Mouse (Mus musculus): Measurements from ENCODE around the gene Cacna2d3. TPM values are rescaled to one million over a fixed set of nuclear protein-coding genes. Genes with fewer than 3 reads are reported as not detected.

Gene Cacna2d3
- polyA plus RNA-seq, 1 experiment from 2014 or later = 20.4 TPM

DNA sequence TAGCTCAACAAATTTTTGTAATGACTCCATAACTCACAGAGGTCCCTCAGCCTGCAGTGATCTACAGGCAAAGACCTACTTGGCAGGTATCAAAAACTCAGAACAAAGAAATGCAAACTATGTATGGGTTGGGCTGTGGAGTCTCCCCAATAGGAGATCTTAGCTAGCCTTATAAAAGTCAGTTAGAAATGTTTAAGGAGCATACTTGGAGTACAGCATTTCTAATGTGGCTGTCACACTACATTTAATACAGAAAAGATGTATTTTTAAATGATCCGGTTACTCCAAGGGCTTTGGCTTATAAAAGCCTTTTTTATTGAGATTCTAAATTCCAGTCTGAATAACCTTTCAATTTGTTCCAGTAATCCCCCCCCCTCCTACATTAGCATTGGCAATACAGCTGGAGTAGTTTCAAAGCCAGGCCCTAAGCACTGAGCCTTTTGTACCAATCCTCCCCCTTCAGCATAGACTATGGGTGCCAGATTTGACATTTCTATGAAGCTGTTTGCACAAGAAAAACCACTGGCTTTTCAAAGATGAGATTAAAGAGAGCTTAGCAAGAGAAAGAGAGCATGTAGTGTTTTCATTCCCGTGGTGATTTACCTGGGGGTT lies 495.8 kb downstream of the Cacna2d3 start:
- Histone ChIP-seq H3K4me1 (replicated peaks; ENCODE audit: control insufficient read depth, insufficient read depth, low read length) (no peaks in the 10 kb centered on the region), H3K27ac (ENCODE audit: low read depth, low read length) (no peak overlapping the region), H3K4me2 (replicated peaks; ENCODE audit: low read depth, low read length) (no peak overlapping the region), H3K36me3 (ENCODE audit: control insufficient read depth, insufficient read depth, low read length) (no peaks in the 10 kb centered on the region), H3K27me3 (ENCODE audit: control insufficient read depth, insufficient read depth, low read length) (no peaks in the 10 kb centered on the region), H3K4me3 (ENCODE audit: low read depth, low read length) (no peak overlapping the region), H3K9ac (ENCODE audit: low read depth, low read length) (no peak overlapping the region), H3K9me3 (ENCODE audit: control insufficient read depth, low read length) (no peaks in the 10 kb centered on the region)
- ATAC-seq (ENCODE audit: low FRiP score) (no peak), DNase-seq (ENCODE audit: low spot score) (no peak)
- 48% methylated on average over 2 of the region's 2 CpGs for WGBS

- WGBS = 79% methylated on average over 1 of the region's 1 CpGs
- Histone ChIP-seq H3K4me3 (ENCODE audit: low read depth, low read length) (no peak overlapping the region), H3K36me3 (ENCODE audit: control insufficient read depth, insufficient read depth, low read length) (no peaks in the 10 kb centered on the region), H3K27me3 (ENCODE audit: control insufficient read depth, insufficient read depth, low read length) (no peaks in the 10 kb centered on the region), H3K4me1 (replicated peaks; ENCODE audit: control insufficient read depth, insufficient read depth, low read length) (no peaks in the 10 kb centered on the region), H3K27ac (ENCODE audit: low read depth, low read length) (no peak overlapping the region), H3K4me2 (replicated peaks; ENCODE audit: low read depth, low read length) (no peak overlapping the region), H3K9ac (ENCODE audit: low read depth, low read length) (no peak overlapping the region), H3K9me3 (ENCODE audit: control insufficient read depth, low read length) (no peaks in the 10 kb centered on the region)
- no peak for DNase-seq (ENCODE audit: low spot score)
- ATAC-seq (ENCODE audit: low FRiP score) = no peak
Measured at GRCm38 (mm10) chr14:29223012-29223411, 498.7 kb downstream of the Cacna2d3 start.

GRCm38 (mm10) chr14:29222191-29222882 lies 499.3 kb downstream of the Cacna2d3 start:
- 67% methylated on average over 4 of the region's 4 CpGs for WGBS
- Histone ChIP-seq H3K4me2 (replicated peaks; ENCODE audit: low read depth, low read length) (no peak overlapping the region), H3K4me3 (ENCODE audit: low read depth, low read length) (no peak overlapping the region), H3K27me3 (ENCODE audit: control insufficient read depth, insufficient read depth, low read length) (no peaks in the 10 kb centered on the region), H3K36me3 (ENCODE audit: control insufficient read depth, insufficient read depth, low read length) (no peaks in the 10 kb centered on the region), H3K9me3 (ENCODE audit: control insufficient read depth, low read length) (no peaks in the 10 kb centered on the region), H3K27ac (ENCODE audit: low read depth, low read length) (no peak overlapping the region), H3K9ac (ENCODE audit: low read depth, low read length) (no peak overlapping the region), H3K4me1 (replicated peaks; ENCODE audit: control insufficient read depth, insufficient read depth, low read length) (no peaks in the 10 kb centered on the region)
- DNase-seq (ENCODE audit: low spot score) (no peak), ATAC-seq (ENCODE audit: low FRiP score) (no peak)

DNA sequence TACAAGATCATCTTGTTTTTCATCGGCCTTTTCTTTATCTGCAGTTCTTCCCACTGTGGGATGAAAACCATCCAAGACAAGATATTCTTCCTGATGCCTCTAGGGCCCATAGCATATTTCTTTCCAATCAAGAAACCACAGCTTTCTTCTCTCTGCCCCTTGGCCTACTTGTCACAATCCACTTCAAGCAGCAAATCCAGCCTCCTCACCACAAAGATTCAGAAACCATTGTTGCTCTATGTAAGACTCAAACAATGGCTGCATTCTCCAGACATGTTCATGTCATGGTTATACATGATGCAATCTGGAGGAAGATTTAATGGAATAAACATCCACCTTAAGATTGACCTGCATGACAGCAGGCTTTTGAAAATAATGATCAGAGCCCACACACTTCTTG lies 505.6 kb downstream of the Cacna2d3 start:
- ATAC-seq (ENCODE audit: low FRiP score) (no peak), DNase-seq (ENCODE audit: low spot score) (no peak)
- Histone ChIP-seq H3K4me1 (replicated peaks; ENCODE audit: control insufficient read depth, insufficient read depth, low read length) (no peaks in the 10 kb centered on the region), H3K4me3 (ENCODE audit: low read depth, low read length) (no peak overlapping the region), H3K9me3 (ENCODE audit: control insufficient read depth, low read length) (no peaks in the 10 kb centered on the region), H3K27me3 (ENCODE audit: control insufficient read depth, insufficient read depth, low read length) (no peaks in the 10 kb centered on the region), H3K4me2 (replicated peaks; ENCODE audit: low read depth, low read length) (no peak overlapping the region), H3K36me3 (ENCODE audit: control insufficient read depth, insufficient read depth, low read length) (no peaks in the 10 kb centered on the region), H3K27ac (ENCODE audit: low read depth, low read length) (no peak overlapping the region), H3K9ac (ENCODE audit: low read depth, low read length) (no peak overlapping the region)
- 74% methylated on average over 1 of the region's 1 CpGs for WGBS

- H3K27me3 ChIP-seq (ENCODE audit: control insufficient read depth, insufficient read depth, low read length) = no peaks in the 10 kb centered on the region
- H3K4me2 ChIP-seq (replicated peaks; ENCODE audit: low read depth, low read length) = no peak overlapping the region
- no peaks in the 10 kb centered on the region for H3K4me1 ChIP-seq (replicated peaks; ENCODE audit: control insufficient read depth, insufficient read depth, low read length)
- H3K27ac ChIP-seq (ENCODE audit: low read depth, low read length) = no peak overlapping the region
- H3K4me3 ChIP-seq (ENCODE audit: low read depth, low read length) = no peak overlapping the region
- H3K9ac ChIP-seq (ENCODE audit: low read depth, low read length) = no peak overlapping the region
- 55% methylated on average over 1 of the region's 1 CpGs for WGBS
- ATAC-seq (ENCODE audit: low FRiP score) = no peak
- no peaks in the 10 kb centered on the region for H3K9me3 ChIP-seq (ENCODE audit: control insufficient read depth, low read length)
- no peak for DNase-seq (ENCODE audit: low spot score)
- H3K36me3 ChIP-seq (ENCODE audit: control insufficient read depth, insufficient read depth, low read length) = no peaks in the 10 kb centered on the region
Measured at GRCm38 (mm10) chr14:29204967-29205268, 516.7 kb downstream of the Cacna2d3 start.

DNA sequence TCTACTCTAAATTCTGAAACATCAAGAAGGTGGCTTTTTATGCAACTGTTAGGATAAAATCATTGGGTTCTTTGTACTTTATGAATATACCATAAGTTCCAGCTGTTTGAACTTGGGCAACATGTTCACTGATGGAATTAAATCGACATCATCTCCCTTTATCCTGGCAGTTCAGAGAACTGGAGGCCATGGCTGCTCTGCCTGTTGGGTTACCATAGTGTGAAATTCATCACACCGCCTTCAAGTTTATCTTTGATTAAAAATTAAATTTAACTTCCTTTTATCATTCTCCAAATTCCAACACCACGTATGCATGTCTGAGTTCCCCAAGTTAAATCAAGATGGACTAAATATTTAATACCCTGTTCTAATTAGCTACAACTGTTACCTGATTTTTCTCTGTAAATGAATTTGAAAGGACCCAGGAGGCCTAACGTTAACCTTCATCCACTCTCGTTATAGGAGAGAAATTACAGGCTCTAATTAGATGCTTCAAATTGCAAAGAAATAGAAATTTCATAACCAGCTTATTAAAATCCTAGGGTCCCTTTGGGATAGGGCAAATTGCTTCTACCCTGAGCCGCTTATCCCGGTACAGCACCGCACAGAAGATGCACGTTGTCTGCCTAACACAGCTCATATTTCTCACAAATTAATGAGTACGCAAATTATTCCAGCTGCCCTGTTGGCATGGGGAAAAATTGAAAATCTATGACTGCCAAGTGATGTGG lies 517.3 kb downstream of the Cacna2d3 start:
- Histone ChIP-seq H3K36me3 (ENCODE audit: control insufficient read depth, insufficient read depth, low read length) (no peaks in the 10 kb centered on the region), H3K9ac (ENCODE audit: low read depth, low read length) (no peak overlapping the region), H3K27ac (ENCODE audit: low read depth, low read length) (no peak overlapping the region), H3K4me1 (replicated peaks; ENCODE audit: control insufficient read depth, insufficient read depth, low read length) (no peaks in the 10 kb centered on the region), H3K4me3 (ENCODE audit: low read depth, low read length) (no peak overlapping the region), H3K27me3 (ENCODE audit: control insufficient read depth, insufficient read depth, low read length) (no peaks in the 10 kb centered on the region), H3K4me2 (replicated peaks; ENCODE audit: low read depth, low read length) (no peak overlapping the region), H3K9me3 (ENCODE audit: control insufficient read depth, low read length) (no peaks in the 10 kb centered on the region)
- no peak for ATAC-seq (ENCODE audit: low FRiP score)
- WGBS = 79% methylated on average over 10 of the region's 10 CpGs
- DNase-seq (ENCODE audit: low spot score) = no peak

GRCm38 (mm10) chr14:29196171-29196570 lies 525.5 kb downstream of the Cacna2d3 start:
- no peak overlapping the region for H3K4me2 ChIP-seq (replicated peaks; ENCODE audit: low read depth, low read length)
- no peaks in the 10 kb centered on the region for H3K4me1 ChIP-seq (replicated peaks; ENCODE audit: control insufficient read depth, insufficient read depth, low read length)
- DNase-seq (ENCODE audit: low spot score) (no peak), ATAC-seq (ENCODE audit: low FRiP score) (no peak)
- H3K4me3 ChIP-seq (ENCODE audit: low read depth, low read length) = no peak overlapping the region
- H3K9me3 ChIP-seq (ENCODE audit: control insufficient read depth, low read length) = no peaks in the 10 kb centered on the region
- no peaks in the 10 kb centered on the region for H3K36me3 ChIP-seq (ENCODE audit: control insufficient read depth, insufficient read depth, low read length)
- H3K27ac ChIP-seq (ENCODE audit: low read depth, low read length) = no peak overlapping the region
- H3K9ac ChIP-seq (ENCODE audit: low read depth, low read length) = no peak overlapping the region
- no peaks in the 10 kb centered on the region for H3K27me3 ChIP-seq (ENCODE audit: control insufficient read depth, insufficient read depth, low read length)

GRCm38 (mm10) chr14:29191426-29191825 lies 530.2 kb downstream of the Cacna2d3 start:
- DNase-seq (ENCODE audit: low spot score) = no peak
- Histone ChIP-seq H3K4me1 (replicated peaks; ENCODE audit: control insufficient read depth, insufficient read depth, low read length) (no peaks in the 10 kb centered on the region), H3K4me2 (replicated peaks; ENCODE audit: low read depth, low read length) (no peak overlapping the region), H3K36me3 (ENCODE audit: control insufficient read depth, insufficient read depth, low read length) (no peaks in the 10 kb centered on the region), H3K27ac (ENCODE audit: low read depth, low read length) (no peak overlapping the region), H3K9ac (ENCODE audit: low read depth, low read length) (no peak overlapping the region), H3K4me3 (ENCODE audit: low read depth, low read length) (no peak overlapping the region), H3K9me3 (ENCODE audit: control insufficient read depth, low read length) (no peaks in the 10 kb centered on the region), H3K27me3 (ENCODE audit: control insufficient read depth, insufficient read depth, low read length) (no peaks in the 10 kb centered on the region)
- no peak for ATAC-seq (ENCODE audit: low FRiP score)
- 95% methylated on average over 3 of the region's 3 CpGs for WGBS

GRCm38 (mm10) chr14:29183730-29184129 lies 537.9 kb downstream of the Cacna2d3 start:
- no peak overlapping the region for H3K27ac ChIP-seq (ENCODE audit: low read depth, low read length)
- no peak overlapping the region for H3K9ac ChIP-seq (ENCODE audit: low read depth, low read length)
- H3K9me3 ChIP-seq (ENCODE audit: control insufficient read depth, low read length) = no peaks in the 10 kb centered on the region
- ATAC-seq (ENCODE audit: low FRiP score) (no peak), DNase-seq (ENCODE audit: low spot score) (no peak)
- H3K4me1 ChIP-seq (replicated peaks; ENCODE audit: control insufficient read depth, insufficient read depth, low read length) = peaks cover 4% of the 10 kb centered on the region
- WGBS = 85% methylated on average over 5 of the region's 5 CpGs
- no peak overlapping the region for H3K4me3 ChIP-seq (ENCODE audit: low read depth, low read length)
- H3K4me2 ChIP-seq (replicated peaks; ENCODE audit: low read depth, low read length) = no peak overlapping the region
- H3K36me3 ChIP-seq (ENCODE audit: control insufficient read depth, insufficient read depth, low read length) = no peaks in the 10 kb centered on the region
- H3K27me3 ChIP-seq (ENCODE audit: control insufficient read depth, insufficient read depth, low read length) = no peaks in the 10 kb centered on the region
